Mouse (Mus musculus) right cerebral cortex, postnatal 10 days (tissue): Measurements from ENCODE around the gene Klhl33.
A peak's percentile ranks its signal among the peaks of the same experiment; 100 is the strongest.
"Not testable (repeated sequence)": the region's sequence is repeated elsewhere in the genome, so short reads cannot be mapped to it uniquely, and the experiment has no call there.

Experiments used
- DNase-seq, 2 experiments: peaks; one replicate each; pipeline ENCODE4 v3.0.0; 2021; ENCODE audit warnings: low spot score in 2 of 2

Gene Klhl33

GRCm38 (mm10) chr14:50903973-50904827, 6.9 kb upstream of the Klhl33 start:
- DNase-seq: peak in 1 of 2 experiments; percentile 56

GRCm38 (mm10) chr14:50897992-50898391, 685 bp upstream of the Klhl33 start:
- DNase-seq: not testable (repeated sequence)

- DNase-seq: peak in 1 of 2 experiments; percentile 60
Measured at GRCm38 (mm10) chr14:50896747-50897373, 447 bp downstream of the Klhl33 start.

GRCm38 (mm10) chr14:50895985-50896746, 1.1 kb downstream of the Klhl33 start:
- DNase-seq: peak in 1 of 2 experiments; percentile 23

GRCm38 (mm10) chr14:50895407-50895806, 1.9 kb downstream of the Klhl33 start:
- DNase-seq: no peak

- DNase-seq: no peak
Measured at GRCm38 (mm10) chr14:50892541-50893459, 4.5 kb downstream of the Klhl33 start.

GRCm38 (mm10) chr14:50892091-50892490, 5.2 kb downstream of the Klhl33 start:
- no peak for DNase-seq

- no peak for DNase-seq
Measured at GRCm38 (mm10) chr14:50891621-50892020, 5.7 kb downstream of the Klhl33 start.

GRCm38 (mm10) chr14:50876236-50876950, 20.9 kb downstream of the Klhl33 start:
- no peak for DNase-seq

- DNase-seq: no peak
Measured at GRCm38 (mm10) chr14:50875591-50876230, 21.6 kb downstream of the Klhl33 start.

GRCm38 (mm10) chr14:50875175-50875574, 22.1 kb downstream of the Klhl33 start:
- no peak for DNase-seq

GRCm38 (mm10) chr14:50871284-50871683, 26.0 kb downstream of the Klhl33 start:
- no peak for DNase-seq

GRCm38 (mm10) chr14:50870805-50871143, 26.5 kb downstream of the Klhl33 start:
- DNase-seq: no peak

- DNase-seq: peak; percentile 48 to 52
Measured at GRCm38 (mm10) chr14:50869889-50870804, 27.2 kb downstream of the Klhl33 start, which contains the start of gene Tep1. Tep1 (minus strand) TSS chr14:50870560.

GRCm38 (mm10) chr14:50868656-50869055, 28.7 kb downstream of the Klhl33 start:
- no peak for DNase-seq

- DNase-seq: no peak
Measured at GRCm38 (mm10) chr14:50868211-50868610, 29.1 kb downstream of the Klhl33 start.

- DNase-seq: no peak
Measured at GRCm38 (mm10) chr14:50866966-50867365, 30.3 kb downstream of the Klhl33 start.

GRCm38 (mm10) chr14:50865005-50865404, 32.3 kb downstream of the Klhl33 start:
- DNase-seq: not testable (repeated sequence)

GRCm38 (mm10) chr14:50862641-50863040, 34.7 kb downstream of the Klhl33 start:
- DNase-seq: no peak
